Comparison of ENCODE assay signal across 9 mouse cellular contexts in the genomic region with DNA sequence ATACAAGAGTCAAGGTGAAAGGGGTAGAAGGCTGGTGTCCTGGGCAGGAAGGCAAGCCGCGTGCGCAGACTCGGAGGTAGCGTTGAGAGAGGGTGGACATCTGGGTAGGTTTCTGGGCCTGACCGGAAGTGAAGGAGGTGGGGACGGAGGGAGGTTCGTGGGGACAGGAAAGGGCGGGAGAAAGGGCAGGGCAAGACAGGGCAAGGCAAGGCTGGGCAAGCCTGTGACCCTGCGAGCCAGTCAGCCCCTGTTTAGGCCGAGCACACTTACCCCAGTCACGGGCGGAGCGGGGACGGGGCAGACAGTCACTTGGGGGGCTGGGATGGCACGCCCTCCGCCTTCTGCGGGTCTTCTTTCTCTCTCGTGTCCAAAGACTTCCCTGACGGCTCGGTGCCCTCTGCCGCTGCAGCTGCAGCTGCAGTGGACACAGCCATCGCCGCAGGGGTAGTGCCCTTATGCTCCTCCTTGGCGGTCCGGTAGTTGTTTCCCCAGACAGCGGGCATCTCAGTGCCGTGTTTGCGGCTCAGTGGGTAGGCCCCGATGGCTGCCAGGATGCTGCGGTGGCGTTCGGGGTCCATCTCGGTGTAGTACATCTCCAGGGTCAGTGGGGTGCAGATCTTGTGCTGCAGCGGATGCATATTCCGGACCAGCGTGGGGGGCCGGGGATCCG. TPM values are rescaled to one million over a fixed set of nuclear protein-coding genes. Genes with fewer than 3 reads are reported as not detected.
DNase-seq lines count a peak whose midpoint lies in the region; ATAC-seq and TF ChIP-seq lines count a peak whose summit lies in the region.
"Had no signal": no experiment of that assay in that cellular context is flagged by ENCODE, and none has a peak within 500 bp of the region (broad histone marks: within the 10 kb centered on the region; RNA-seq: fewer than 3 reads in every experiment).

No protein-coding gene starts in this region.

- no peaks in the 10 kb centered on the region for H3K4me1 ChIP-seq in forebrain, embryonic 11.5 days (replicated peaks; ENCODE audit: control insufficient read depth, insufficient read depth, low read length)
- H3K4me1 ChIP-seq in limb, embryonic 10.5 days, result peaks cover 9% of the 10 kb centered on the region
- no peaks in the 10 kb centered on the region for H3K4me1 ChIP-seq in midbrain, postnatal 0 days (ENCODE audit: insufficient read depth, low read length)

- H3K27me3 ChIP-seq in forebrain, embryonic 11.5 days (ENCODE audit: control insufficient read depth, insufficient read depth, low read length), result peaks cover 22% of the 10 kb centered on the region
- peaks cover 44% of the 10 kb centered on the region for H3K27me3 ChIP-seq in limb, embryonic 10.5 days (ENCODE audit: low read depth, poor library complexity, severe bottlenecking)
- peaks cover 15% of the 10 kb centered on the region for H3K27me3 ChIP-seq in midbrain, postnatal 0 days (ENCODE audit: insufficient read depth, low read length)

- peak overlapping the region; percentile 33 for H3K9ac ChIP-seq in forebrain, embryonic 11.5 days (ENCODE audit: low read length)
- no peak overlapping the region for H3K9ac ChIP-seq in midbrain, postnatal 0 days (replicated peaks; ENCODE audit: low read length, poor library complexity, severe bottlenecking)

- no peak overlapping the region for H3K4me3 ChIP-seq in forebrain, embryonic 11.5 days (ENCODE audit: low read depth, low read length)
- peak overlapping the region; percentile 45 for H3K4me3 ChIP-seq in limb, embryonic 10.5 days
- 0 out of 2 replicates have a peak overlapping the region, but pooled peaks have one; percentile 8 for H3K4me3 ChIP-seq in midbrain, postnatal 0 days (ENCODE audit: low read depth, low read length)

- intact Hi-C loops in heart, postnatal 14 days (cut with DNase I), result no loop called here

- no peaks in the 10 kb centered on the region for H3K36me3 ChIP-seq in forebrain, embryonic 11.5 days (ENCODE audit: control insufficient read depth, insufficient read depth, low read length)
- no peaks in the 10 kb centered on the region for H3K36me3 ChIP-seq in limb, embryonic 10.5 days
- H3K36me3 ChIP-seq in midbrain, postnatal 0 days (ENCODE audit: insufficient read depth, low read length), result peaks cover 32% of the 10 kb centered on the region

- 32% methylated on average over 38 of the region's 39 CpGs for WGBS in forebrain, embryonic 11.5 days
- 34% methylated on average over 39 of the region's 39 CpGs for WGBS in limb, embryonic 10.5 days
- 40% methylated on average over 35 of the region's 39 CpGs for WGBS in midbrain, postnatal 0 days

- peak overlapping the region; percentile 36; the same call in 1 of the 2 replicates for H3K4me2 ChIP-seq in forebrain, embryonic 11.5 days (ENCODE audit: low read depth, low read length, severe bottlenecking)
- H3K4me2 ChIP-seq in midbrain, postnatal 0 days (ENCODE audit: low read depth, low read length, poor library complexity, severe bottlenecking), result peak overlapping the region; percentile 24; the same call in 1 of the 2 replicates

- TF ChIP-seq CTCF in midbrain, postnatal 0 days (IDR thresholded peaks at IDR 0.05), result no peak

- H3K9me3 ChIP-seq in forebrain, embryonic 11.5 days (ENCODE audit: control insufficient read depth, low read length), result no peaks in the 10 kb centered on the region
- H3K9me3 ChIP-seq in limb, embryonic 10.5 days (replicated peaks), result no peaks in the 10 kb centered on the region
- H3K9me3 ChIP-seq in midbrain, postnatal 0 days (ENCODE audit: low read length), result no peaks in the 10 kb centered on the region

- peak; percentile 21 to 41 for DNase-seq in heart, adult 18-20 months
- DNase-seq in heart, postnatal 14 days, result no peak
- DNase-seq in forebrain, embryonic 11.5 days (ENCODE audit: low spot score), result no peak
- DNase-seq in limb, embryonic 10.5 days (ENCODE audit: low spot score), result peak; percentile 49
- DNase-seq in midbrain, postnatal 0 days (ENCODE audit: low spot score), result no peak
- no peak for DNase-seq in spleen, postnatal 14 days (ENCODE audit: low spot score in 2 of 2)
- no peak for DNase-seq in cerebellum, adult 8-10 months
- no peak for DNase-seq in frontal cortex, postnatal 10 days (ENCODE audit: low spot score in 2 of 2)

- H3K27ac ChIP-seq in forebrain, embryonic 11.5 days (ENCODE audit: low read depth, low read length), result no peak overlapping the region
- peak overlapping the region; percentile 75 for H3K27ac ChIP-seq in limb, embryonic 10.5 days
- no peak overlapping the region for H3K27ac ChIP-seq in midbrain, postnatal 0 days (ENCODE audit: low read depth, low read length)

- ATAC-seq in forebrain, embryonic 11.5 days (replicated peaks; ENCODE audit: low FRiP score), result no peak
- no peak for ATAC-seq in midbrain, postnatal 0 days (ENCODE audit: low FRiP score)

RNA-seq across cellular contexts. Expression of a gene that starts 12.2 kb away (rescaled TPM):
- not detected for total RNA-seq in heart, adult 18-20 months (2021)
- not detected for total RNA-seq in heart, postnatal 14 days (2021)
- polyA plus RNA-seq in forebrain, embryonic 11.5 days (2014; fragmentation: Nextera tagmentation; extraction: Ambion mirVana), result 7.2 and 7.9 TPM in 2 replicates
- polyA plus RNA-seq in limb, embryonic 10.5 days (2016; fragmentation: Nextera tagmentation; extraction: Ambion mirVana), result 1.1 and 1.2 TPM in 2 replicates
- 404 and 435 TPM in 2 replicates for total RNA-seq in midbrain, postnatal 0 days (2014; rRNA removed)
- polyA plus RNA-seq in midbrain, postnatal 0 days (2015; fragmentation: Nextera tagmentation; extraction: Ambion mirVana), result 595 and 645 TPM in 2 replicates
- total RNA-seq: CH12.LX had no signal

RNA-seq across cellular contexts. Expression of a gene that starts 21.3 kb away (rescaled TPM):
- not detected for total RNA-seq in heart, adult 18-20 months (2021)
- not detected for total RNA-seq in heart, postnatal 14 days (2021)
- polyA plus RNA-seq in forebrain, embryonic 11.5 days (2014; fragmentation: Nextera tagmentation; extraction: Ambion mirVana), result 2.4 and 2.6 TPM in 2 replicates
- polyA plus RNA-seq in limb, embryonic 10.5 days (2016; fragmentation: Nextera tagmentation; extraction: Ambion mirVana), result not detected in 2 replicates
- total RNA-seq in midbrain, postnatal 0 days (2014; rRNA removed), result 0.16 and 0.47 TPM in 2 replicates
- 0.10 TPM in 1 of 2 replicates, not detected in the other for polyA plus RNA-seq in midbrain, postnatal 0 days (2015; fragmentation: Nextera tagmentation; extraction: Ambion mirVana)
- total RNA-seq: CH12.LX had no signal

RNA-seq across cellular contexts. Expression of a gene that starts 23.0 kb away (rescaled TPM):
- not detected for total RNA-seq in heart, adult 18-20 months (2021)
- total RNA-seq in heart, postnatal 14 days (2021), result not detected
- not detected in 2 replicates for polyA plus RNA-seq in forebrain, embryonic 11.5 days (2014; fragmentation: Nextera tagmentation; extraction: Ambion mirVana)
- polyA plus RNA-seq in limb, embryonic 10.5 days (2016; fragmentation: Nextera tagmentation; extraction: Ambion mirVana), result not detected in 2 replicates
- total RNA-seq in midbrain, postnatal 0 days (2014; rRNA removed), result not detected in 2 replicates
- not detected in 2 replicates for polyA plus RNA-seq in midbrain, postnatal 0 days (2015; fragmentation: Nextera tagmentation; extraction: Ambion mirVana)
- total RNA-seq: CH12.LX had no signal

RNA-seq across cellular contexts. Expression of a gene that starts 32.1 kb away (rescaled TPM):
- total RNA-seq in heart, adult 18-20 months (2021), result 10 to 100 TPM; 76.2 to 87.2 TPM
- total RNA-seq in heart, postnatal 14 days (2021), result 10 to 100 TPM; 76.5 to 77.2 TPM
- polyA plus RNA-seq in forebrain, embryonic 11.5 days (2014; fragmentation: Nextera tagmentation; extraction: Ambion mirVana), result 13.5 and 15.8 TPM in 2 replicates
- 8.7 and 13.9 TPM in 2 replicates for polyA plus RNA-seq in limb, embryonic 10.5 days (2016; fragmentation: Nextera tagmentation; extraction: Ambion mirVana)
- 26.0 and 47.0 TPM in 2 replicates for total RNA-seq in midbrain, postnatal 0 days (2014; rRNA removed)
- 46.1 and 47.6 TPM in 2 replicates for polyA plus RNA-seq in midbrain, postnatal 0 days (2015; fragmentation: Nextera tagmentation; extraction: Ambion mirVana)

RNA-seq across cellular contexts. Expression of a gene that starts 33.7 kb away (rescaled TPM):
- 10 to 100 TPM; 31.9 to 35.4 TPM for total RNA-seq in heart, adult 18-20 months (2021)
- total RNA-seq in heart, postnatal 14 days (2021), result 10 to 100 TPM; 27.4 to 29.4 TPM
- polyA plus RNA-seq in forebrain, embryonic 11.5 days (2014; fragmentation: Nextera tagmentation; extraction: Ambion mirVana), result 75.6 and 78.0 TPM in 2 replicates
- polyA plus RNA-seq in limb, embryonic 10.5 days (2016; fragmentation: Nextera tagmentation; extraction: Ambion mirVana), result 81.6 and 87.8 TPM in 2 replicates
- total RNA-seq in midbrain, postnatal 0 days (2014; rRNA removed), result 66.9 and 70.1 TPM in 2 replicates
- 61.6 and 65.2 TPM in 2 replicates for polyA plus RNA-seq in midbrain, postnatal 0 days (2015; fragmentation: Nextera tagmentation; extraction: Ambion mirVana)

Comparison
In these comparisons a context has a peak if more than half of its experiments do, and no peak if none do; other contexts are left out.
1. DNase-seq: peak in heart, adult 18-20 months (2 of 2) and limb, embryonic 10.5 days (single experiment); none in heart, postnatal 14 days (0 of 2), forebrain, embryonic 11.5 days (single experiment), midbrain, postnatal 0 days (single experiment), spleen, postnatal 14 days (0 of 2), cerebellum, adult 8-10 months (single experiment) and frontal cortex, postnatal 10 days (0 of 2).
2. RNA of a gene that starts 12.2 kb away (total RNA-seq): 404 to 435 TPM in midbrain, postnatal 0 days; not detected in heart, adult 18-20 months and not detected in heart, postnatal 14 days; every median in the first group is over 100 times any median in the second.